Mouse (Mus musculus): ENCODE results near the gene Kcna4.

DNA sequence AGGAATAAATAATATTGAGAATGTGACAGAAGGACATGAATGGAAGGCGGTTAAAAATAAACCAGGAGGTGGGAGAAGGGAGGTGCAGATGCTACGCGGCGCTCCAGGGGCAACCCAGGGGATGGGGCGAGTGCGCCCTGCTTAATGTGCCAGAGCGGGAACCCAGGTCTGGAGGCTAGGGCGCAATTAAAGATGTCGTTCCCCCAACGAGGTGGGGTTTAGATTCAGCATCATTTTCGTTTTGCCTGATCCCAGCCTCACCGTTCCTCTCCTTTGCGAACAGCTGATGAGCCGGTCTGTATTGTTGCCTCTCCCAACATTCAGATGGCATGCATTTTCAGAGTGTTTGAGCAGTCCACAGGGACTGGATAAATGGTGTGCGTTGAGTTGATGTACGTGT lies 703 bp downstream of the Kcna4 start:
- no peak for TF ChIP-seq POLR2A (IDR thresholded peaks at IDR 0.05; ENCODE audit: extremely low read depth, insufficient read depth, low read length)
- no peak for TF ChIP-seq CTCF (IDR thresholded peaks at IDR 0.05; ENCODE audit: extremely low read depth, insufficient read depth, low read length)
